Mouse (Mus musculus) c-Kit-positive CD71-negative TER-119-negative erythroid progenitor cells, embryonic 14.5 days (primary cell): ENCODE measurements around the gene Vstm2a.

Experiments
- DNase-seq: peaks from one replicate; pipeline ENCODE4 v3.0.0-alpha.2; 2013; ENCODE audit warnings: low read depth

Vstm2a gene

GRCm38 (mm10) chr11:16257473-16257921, at the start of gene Vstm2a:
Gene Vstm2a (plus strand): TSS chr11:16257724.
- DNase-seq, result no peak

- no peak for DNase-seq
These were observed 513 bp upstream of the Vstm2a start for GRCm38 (mm10) chr11:16257011-16257410.

- DNase-seq, result no peak
These were observed 776 bp downstream of the Vstm2a start for GRCm38 (mm10) chr11:16258300-16258699.

- DNase-seq, result no peak
These were observed 2.4 kb downstream of the Vstm2a start for GRCm38 (mm10) chr11:16259876-16260275.

GRCm38 (mm10) chr11:16260764-16261578, 3.4 kb downstream of the Vstm2a start:
- peak; percentile 35 for DNase-seq

DNA sequence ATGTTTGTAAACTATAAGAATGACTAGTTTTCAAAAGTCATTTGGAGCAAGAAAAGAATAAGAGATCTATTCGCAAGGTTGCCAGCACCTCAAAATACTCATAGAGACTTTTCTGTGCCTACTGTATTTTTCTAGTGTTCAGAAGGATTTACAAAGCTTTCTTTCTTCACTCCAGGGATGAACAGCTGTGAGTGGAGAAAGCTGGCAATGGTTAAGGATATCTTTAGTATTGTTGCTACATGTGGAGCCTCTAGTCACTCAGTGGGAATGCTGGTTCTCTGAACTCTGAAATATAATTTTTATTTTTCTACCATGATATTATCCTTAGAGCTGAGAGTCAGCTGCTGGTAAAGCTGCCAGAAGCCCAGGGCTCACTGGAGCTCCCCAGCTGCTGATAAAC, 10.9 kb downstream of the Vstm2a start:
- DNase-seq, result no peak

DNA sequence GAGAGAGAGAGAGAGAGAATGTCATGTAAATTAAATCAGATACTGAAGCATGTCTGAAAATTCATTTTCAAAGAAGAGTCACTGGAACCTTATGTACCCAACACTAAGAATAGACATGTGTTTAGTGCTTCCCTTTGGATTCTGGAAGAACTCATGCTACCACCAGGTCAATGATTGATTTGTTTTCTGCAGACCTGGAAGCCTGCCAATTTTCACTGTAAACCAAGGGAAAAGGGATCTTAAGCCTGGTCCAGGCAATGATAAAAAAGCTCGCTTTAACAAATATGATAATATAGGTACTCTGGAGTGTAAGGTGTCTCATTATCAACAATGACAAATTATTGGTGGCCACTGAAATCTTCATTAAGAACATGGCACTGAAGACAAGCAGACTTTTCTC, 32.9 kb downstream of the Vstm2a start:
- DNase-seq, result no peak

DNA sequence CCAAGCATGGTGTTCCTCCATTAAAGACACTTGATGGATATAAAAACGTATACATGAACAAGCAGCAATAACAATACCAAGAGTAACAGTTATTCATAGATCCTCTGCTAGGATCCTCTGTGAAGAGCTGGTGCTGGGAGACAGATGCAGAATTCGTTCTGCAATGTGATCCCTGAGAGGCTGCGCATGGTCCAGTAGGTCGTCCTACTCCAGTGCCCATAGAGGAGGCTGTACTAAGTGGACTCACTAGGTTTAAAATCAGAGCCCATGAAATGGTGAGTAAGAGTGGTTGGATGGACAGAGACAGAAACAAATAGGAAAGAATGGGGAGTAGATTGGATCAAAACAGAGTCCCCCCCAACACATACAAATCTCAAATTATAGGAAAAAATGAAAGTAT, 35.4 kb downstream of the Vstm2a start:
- no peak for DNase-seq

GRCm38 (mm10) chr11:16296521-16296920, 39.0 kb downstream of the Vstm2a start:
- DNase-seq, result no peak

DNA sequence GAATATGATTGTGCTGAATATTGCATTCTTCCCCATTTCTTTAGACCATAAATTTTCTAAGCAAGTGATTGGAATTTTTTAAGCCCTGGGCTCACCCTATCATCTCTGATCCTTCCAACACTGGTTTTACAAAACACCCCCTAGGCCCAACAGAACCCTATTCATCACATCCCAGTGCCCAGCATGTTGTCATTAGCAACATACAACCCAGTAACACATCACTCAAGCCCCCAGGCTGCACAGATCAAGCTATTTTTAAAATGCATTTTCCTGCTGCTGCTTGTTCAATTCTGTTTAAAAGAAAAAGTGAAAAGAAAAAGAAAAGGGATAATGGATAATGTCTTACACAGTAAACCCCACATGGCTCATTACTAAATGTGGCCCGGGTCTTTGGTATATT, 42.0 kb downstream of the Vstm2a start:
- DNase-seq, result no peak

DNA sequence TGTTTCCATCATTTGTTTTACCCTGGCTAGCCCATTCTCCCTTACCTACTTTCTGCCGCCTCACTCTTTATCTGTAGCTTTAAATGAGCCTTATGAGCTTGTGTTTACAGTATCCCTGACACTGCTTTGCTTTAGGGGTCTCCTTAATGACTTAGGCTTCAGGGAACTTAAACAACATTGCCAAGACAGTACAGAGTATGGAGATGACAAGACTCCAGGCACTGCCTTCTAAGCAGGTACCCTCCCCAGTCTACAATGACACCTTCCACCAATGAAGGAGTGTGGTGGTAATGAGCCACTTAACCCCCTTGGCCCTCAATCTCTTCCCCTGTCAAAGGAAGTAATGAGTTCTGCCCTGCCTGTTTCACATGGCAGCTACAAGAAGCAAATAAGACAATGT, 42.4 kb downstream of the Vstm2a start:
- DNase-seq, result no peak

- no peak for DNase-seq
These were observed 43.2 kb downstream of the Vstm2a start for GRCm38 (mm10) chr11:16300709-16301108.

- DNase-seq, result no peak
These were observed 57.6 kb downstream of the Vstm2a start for GRCm38 (mm10) chr11:16315097-16315496.

- no peak for DNase-seq
These were observed 87.7 kb downstream of the Vstm2a start for GRCm38 (mm10) chr11:16345179-16345578.

- no peak for DNase-seq
These were observed 88.2 kb downstream of the Vstm2a start for GRCm38 (mm10) chr11:16345676-16346075.

- DNase-seq, result no peak
These were observed 94.4 kb downstream of the Vstm2a start for GRCm38 (mm10) chr11:16351915-16352314.

DNA sequence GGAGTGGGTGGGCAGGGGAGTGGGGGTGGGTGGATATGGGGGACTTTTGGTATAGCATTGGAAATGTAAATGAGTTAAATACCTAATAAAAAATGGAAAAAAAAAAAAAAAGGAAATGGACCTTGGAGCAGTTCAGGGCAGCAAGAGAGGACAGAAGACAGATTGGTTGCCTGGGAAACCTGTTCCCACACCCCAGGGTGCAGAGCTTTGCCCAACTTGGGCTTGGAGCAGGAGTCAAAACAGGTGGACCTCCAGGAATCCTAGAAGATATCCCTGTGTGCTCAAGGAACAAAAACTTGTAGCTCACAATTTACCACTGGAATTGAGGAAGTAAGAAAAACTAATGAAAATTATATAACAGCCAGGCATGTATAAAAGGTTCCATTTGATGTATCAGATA, 96.8 kb downstream of the Vstm2a start:
- DNase-seq, result no peak

DNA sequence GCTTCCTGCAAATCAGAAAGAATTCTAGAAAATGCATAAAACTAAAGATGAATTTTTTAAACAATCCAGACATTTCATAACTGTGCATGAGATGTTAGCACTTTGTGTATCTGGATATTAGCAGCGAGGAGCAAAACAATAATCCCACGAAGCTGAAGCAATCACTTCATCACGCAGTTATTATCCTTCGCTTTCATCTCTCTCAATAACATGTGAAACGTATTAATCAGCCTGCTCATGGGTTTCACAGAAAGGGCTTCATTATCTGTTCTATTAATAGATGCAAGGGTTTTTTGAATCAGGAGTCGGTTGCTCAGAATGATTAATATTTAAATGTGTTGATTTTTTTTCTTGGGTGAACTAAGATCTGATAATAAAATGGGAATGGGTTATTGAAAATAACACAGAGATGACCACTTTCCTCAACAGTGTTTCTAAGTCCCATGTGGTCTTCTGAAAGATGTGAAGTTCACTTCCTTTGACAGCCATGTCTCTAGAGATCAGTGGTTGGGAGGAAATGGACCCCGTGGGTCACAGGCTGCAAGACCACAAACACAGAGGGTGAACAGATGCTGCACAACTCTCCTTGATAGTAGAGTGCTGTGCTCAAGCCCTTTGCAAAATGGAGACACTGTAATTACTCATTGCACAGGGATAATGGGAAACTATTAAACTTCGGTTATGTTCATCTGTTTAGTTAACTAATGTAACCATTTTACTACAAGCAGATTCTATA, 109.5 kb downstream of the Vstm2a start:
- no peak for DNase-seq

DNA sequence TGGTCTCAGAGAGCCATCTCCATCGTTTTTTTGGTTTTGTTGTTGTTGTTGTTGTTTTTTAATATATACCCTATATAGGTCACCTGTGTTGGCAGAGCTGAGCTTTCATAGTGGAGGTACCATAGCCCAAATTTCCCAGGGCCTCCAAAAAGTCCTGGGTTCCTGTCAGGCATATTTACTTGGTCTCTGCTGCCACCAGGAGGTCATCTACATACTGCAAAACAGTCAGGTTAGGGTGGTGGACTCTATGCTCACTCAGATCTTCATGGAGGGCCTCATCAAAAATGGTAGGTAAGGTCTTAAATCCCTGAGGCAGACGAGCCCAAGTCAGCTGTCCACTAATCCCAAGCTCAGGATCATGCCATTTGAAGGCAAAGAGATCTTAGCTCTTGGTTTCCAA, 146.1 kb downstream of the Vstm2a start:
- no peak for DNase-seq

GRCm38 (mm10) chr11:16411736-16412135, 154.2 kb downstream of the Vstm2a start:
- no peak for DNase-seq

- DNase-seq, result peak; percentile 19
These were observed 155.1 kb downstream of the Vstm2a start for GRCm38 (mm10) chr11:16412609-16413008.

GRCm38 (mm10) chr11:16413077-16413644, 155.6 kb downstream of the Vstm2a start:
- no peak for DNase-seq
